Mouse (Mus musculus): Measurements from ENCODE around the gene Hccs.

DNA sequence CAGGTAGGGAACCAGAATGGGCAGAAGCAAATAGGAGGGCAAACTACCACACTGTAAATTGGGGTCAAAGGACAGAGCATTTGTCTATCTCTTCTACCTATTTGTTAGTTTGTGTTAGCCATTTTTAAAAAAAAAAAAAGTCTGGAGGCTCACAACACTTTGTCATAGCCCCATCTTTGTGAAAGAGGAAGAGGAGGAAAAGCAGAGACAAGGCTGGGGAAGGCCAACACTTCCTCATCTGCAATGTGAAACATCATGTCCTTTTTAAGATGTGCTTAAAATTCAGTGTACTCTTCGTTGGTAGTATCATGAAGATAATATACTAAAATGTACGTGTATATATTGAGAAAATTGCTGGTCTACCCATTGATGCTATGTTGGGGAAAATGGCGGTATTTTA lies 59.1 kb downstream of the Hccs start:
- TF ChIP-seq CTCF (IDR thresholded peaks at IDR 0.05; ENCODE audit: low read depth): no peak
- TF ChIP-seq EP300 (IDR thresholded peaks at IDR 0.05; ENCODE audit: low read depth): no peak
